Mouse (Mus musculus) G1E (cell line): Measurements from ENCODE around the gene AI661453. TPM values are rescaled to one million over a fixed set of nuclear protein-coding genes. Genes with fewer than 3 reads are reported as not detected.

ENCODE experiments used
- ATAC-seq: 2 replicates; pipeline ENCODE4 v1.8.0; 2016; ENCODE audit warnings: mild to moderate bottlenecking; ENCODE audit not compliant: insufficient number of reproducible peaks, poor library complexity, low FRiP score, severe bottlenecking; ENCODE audit errors: extremely low read depth
- DNase-seq: peaks from one replicate; pipeline ENCODE4 v3.0.0; 2012; ENCODE audit warnings: low spot score
- H3K27me3 ChIP-seq: 2 replicates; pipeline ENCODE4 v1.6.1; 2012; ENCODE audit warnings: mild to moderate bottlenecking, low read length, inconsistent platforms; ENCODE audit not compliant: insufficient read depth
- H3K36me3 ChIP-seq: replicated peaks from 2 replicates; pipeline ENCODE3; 2012; ENCODE audit warnings: mild to moderate bottlenecking, inconsistent platforms
- H3K4me1 ChIP-seq: 2 replicates; pipeline ENCODE4 v1.6.1; 2012; ENCODE audit warnings: low read depth, low read length, inconsistent platforms, mixed read lengths; ENCODE audit not compliant: insufficient read depth
- H3K4me3 ChIP-seq: 2 replicates; pipeline ENCODE4 v1.5.1; 2012; ENCODE audit warnings: low read depth, mild to moderate bottlenecking, inconsistent platforms, low read length, moderate library complexity, mixed read lengths
- H3K9me3 ChIP-seq: replicated peaks from 2 replicates; pipeline ENCODE4 v1.6.1; 2012; ENCODE audit warnings: inconsistent platforms
- CTCF ChIP-seq: IDR thresholded peaks from 2 replicates; pipeline ENCODE4 v1.5.1; 2012; ENCODE audit warnings: low read depth, low read length, inconsistent platforms, mixed read lengths
- GATA1 ChIP-seq: IDR thresholded peaks from 2 replicates; pipeline ENCODE4 v1.6.1; 2012; ENCODE audit warnings: borderline replicate concordance, low read length, inconsistent platforms, mixed read lengths
- GATA2 ChIP-seq: IDR thresholded peaks from 2 replicates; pipeline ENCODE4 v1.6.1; 2012; ENCODE audit warnings: low read depth, low read length, inconsistent platforms, borderline replicate concordance
- POLR2AphosphoS5 ChIP-seq: IDR thresholded peaks from 2 replicates; pipeline ENCODE4 v1.6.1; 2012; ENCODE audit warnings: low read depth, low read length, inconsistent platforms; ENCODE audit not compliant: insufficient replicate concordance
- TAL1 ChIP-seq: conservative IDR thresholded peaks from 2 replicates; pipeline ENCODE4 v1.6.1; 2012; ENCODE audit warnings: low read depth, low read length, inconsistent platforms, mixed read lengths
- polyA plus RNA-seq: library from polyadenylated mRNA; stranded (reverse); fragments of >175 nt; gene quantifications from 2 replicates; pipeline ENCODE4 v1.2.3, GENCODE M21; 2012
- total RNA-seq, 2 experiments: library from RNA; stranded (forward) in 1 of 2; stranded (reverse) in 1 of 2; fragments of 200-1000 nt in 1 of 2; fragments of >200 nt in 1 of 2; fragmentation: Nextera tagmentation in 1 of 2; gene quantifications; 2 replicates each; pipeline ENCODE4 v1.2.3; 2014 to 2017

Gene AI661453
- total and polyA plus RNA-seq, 3 experiments, result under 0.01 to 0.03 TPM; not detected in 1

DNA sequence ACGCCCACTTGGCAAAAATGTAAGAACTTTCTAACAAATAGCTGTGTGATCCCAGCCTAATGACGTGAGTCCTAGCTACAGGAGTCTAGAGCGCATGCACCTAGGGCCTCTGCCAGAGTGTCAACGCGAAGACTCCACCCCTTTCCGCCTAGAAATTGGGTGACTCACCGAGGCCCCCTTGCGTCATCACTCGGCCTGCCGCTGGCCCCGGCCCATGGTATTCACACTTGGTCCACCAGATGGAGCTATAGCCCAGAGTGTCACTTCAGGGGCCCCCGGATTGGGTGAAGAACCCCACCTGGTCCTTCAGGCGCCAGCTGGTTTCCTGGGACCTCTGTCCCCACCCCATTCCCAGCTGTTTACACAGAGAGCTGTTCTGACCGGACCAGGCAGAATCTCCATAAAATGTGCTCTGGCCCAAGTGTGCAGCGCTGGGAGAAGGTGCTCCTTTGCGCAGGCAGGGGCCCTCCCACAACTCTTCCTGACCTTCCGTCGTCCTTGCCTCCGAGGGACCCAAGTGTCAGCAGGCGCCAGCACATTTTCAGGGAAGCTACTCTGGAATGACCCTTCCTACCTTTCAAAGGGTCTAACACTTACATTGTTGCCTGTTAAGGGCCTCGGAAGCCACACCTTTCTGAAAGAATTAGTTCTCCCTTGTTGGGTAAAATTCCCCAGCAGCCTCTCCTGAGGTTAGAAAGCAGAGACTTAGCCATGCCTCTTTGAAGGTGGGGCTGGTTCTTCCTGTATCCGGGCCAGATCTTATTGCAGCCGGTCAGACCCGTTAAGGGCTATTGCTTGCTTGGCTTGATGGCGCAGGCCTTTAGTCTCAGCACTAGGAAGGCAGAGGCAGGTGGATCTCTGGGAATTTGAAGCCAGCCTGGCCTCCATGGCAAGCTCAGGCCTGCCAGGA is 75.0 kb downstream of the AI661453 start:
- Histone ChIP-seq H3K4me1 (peaks cover 88% of the 10 kb centered on the region), H3K27me3 (no peaks in the 10 kb centered on the region), H3K9me3 (no peaks in the 10 kb centered on the region), H3K36me3 (peaks cover 52% of the 10 kb centered on the region), H3K4me3 (peak overlapping the region; percentile 63; the same call in 1 of the 2 replicates)
- ATAC-seq, result peak; percentile 74
- TF ChIP-seq POLR2AphosphoS5, result no peak
- TF ChIP-seq GATA2, result no peak
- no peak for TF ChIP-seq TAL1
- TF ChIP-seq GATA1, result no peak
- TF ChIP-seq CTCF, result peak; percentile 90
- DNase-seq, result peak; percentile 93

DNA sequence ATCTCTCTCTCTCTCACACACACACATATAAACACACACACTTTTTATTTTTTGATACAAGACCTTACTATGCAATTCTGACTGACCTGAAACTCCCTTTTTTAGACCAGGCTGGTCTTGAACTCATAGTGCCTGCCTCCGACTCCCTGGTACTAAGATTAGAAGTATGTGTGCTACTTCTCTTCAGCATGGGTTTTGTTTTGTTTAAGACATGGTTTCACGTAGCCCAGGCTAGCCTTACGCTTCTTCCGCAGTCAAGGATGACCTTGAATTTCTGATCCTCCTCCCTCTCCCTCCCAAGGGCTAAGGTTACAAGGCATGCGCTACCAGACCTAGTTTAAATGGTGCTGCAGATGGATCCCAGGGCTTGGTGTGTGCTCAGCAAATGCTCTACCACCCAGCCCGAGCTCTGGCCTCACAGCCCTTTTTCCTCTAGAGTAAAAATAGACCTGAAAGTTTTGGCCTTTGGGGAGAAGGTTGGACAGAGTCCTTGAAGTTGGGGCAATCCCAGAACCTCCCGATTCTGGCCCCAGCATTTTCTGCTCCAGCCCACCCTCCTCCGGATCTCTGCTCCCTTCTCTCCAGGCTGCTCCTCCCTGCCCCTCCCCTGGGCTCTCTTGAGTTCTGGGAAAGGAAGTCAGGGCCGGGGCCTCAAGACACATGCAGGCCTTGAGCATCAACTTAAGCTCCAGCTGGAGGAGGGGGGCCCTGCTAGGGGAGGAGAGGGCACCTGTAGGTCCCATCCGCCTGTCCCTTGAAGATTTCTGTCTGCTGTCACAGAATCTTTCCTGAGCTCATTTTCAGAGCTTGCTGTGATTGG is 76.8 kb downstream of the AI661453 start:
- Histone ChIP-seq H3K27me3 (no peaks in the 10 kb centered on the region), H3K4me1 (peaks cover 76% of the 10 kb centered on the region), H3K9me3 (no peaks in the 10 kb centered on the region), H3K4me3 (no peak overlapping the region), H3K36me3 (peaks cover 60% of the 10 kb centered on the region)
- ATAC-seq (no peak), DNase-seq (no peak)
- no peak for TF ChIP-seq GATA2
- TF ChIP-seq POLR2AphosphoS5, result no peak
- no peak for TF ChIP-seq GATA1
- TF ChIP-seq TAL1, result no peak
- TF ChIP-seq CTCF, result no peak

DNA sequence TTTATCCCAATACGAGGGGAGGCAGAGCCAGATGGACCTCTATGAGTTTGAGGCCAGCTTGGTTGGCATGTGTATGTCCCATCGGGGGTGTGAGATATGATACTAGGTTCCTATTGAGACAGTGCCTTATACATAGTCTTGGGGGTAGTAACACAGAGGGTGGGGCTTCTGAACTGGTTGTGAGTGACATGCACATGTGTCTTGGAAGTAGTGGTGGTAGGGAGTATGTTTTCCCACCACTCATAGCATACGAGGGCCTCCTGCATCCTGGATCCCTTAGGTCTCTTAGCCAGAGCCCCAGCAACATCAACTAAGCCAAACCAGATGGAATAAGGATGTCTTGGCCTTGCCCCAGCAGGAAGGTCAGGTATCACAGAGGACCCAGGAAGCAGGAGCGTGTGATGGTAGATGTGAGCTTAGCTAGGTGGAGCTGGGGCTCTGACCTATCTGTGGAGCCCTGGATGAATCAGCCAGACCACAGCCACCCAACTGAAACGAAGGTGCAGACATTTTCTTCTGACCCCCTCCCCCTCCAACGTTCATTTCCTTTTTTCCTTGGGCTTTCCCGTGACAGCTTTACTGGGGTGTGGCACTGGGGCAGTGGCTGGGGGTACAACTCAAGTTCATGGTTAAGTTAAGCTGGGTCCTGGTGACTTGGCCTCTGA is 78.9 kb downstream of the AI661453 start:
- no peak for TF ChIP-seq TAL1
- TF ChIP-seq CTCF, result no peak
- TF ChIP-seq POLR2AphosphoS5, result no peak
- no peak for TF ChIP-seq GATA2
- no peak for TF ChIP-seq GATA1
- no peaks in the 10 kb centered on the region for H3K27me3 ChIP-seq
- H3K36me3 ChIP-seq, result peaks cover 63% of the 10 kb centered on the region
- H3K9me3 ChIP-seq, result no peaks in the 10 kb centered on the region
- H3K4me3 ChIP-seq, result peak overlapping the region; percentile 50; the same call in 1 of the 2 replicates
- peaks cover 70% of the 10 kb centered on the region for H3K4me1 ChIP-seq
- DNase-seq (peak; percentile 44), ATAC-seq (peak; percentile 48)

DNA sequence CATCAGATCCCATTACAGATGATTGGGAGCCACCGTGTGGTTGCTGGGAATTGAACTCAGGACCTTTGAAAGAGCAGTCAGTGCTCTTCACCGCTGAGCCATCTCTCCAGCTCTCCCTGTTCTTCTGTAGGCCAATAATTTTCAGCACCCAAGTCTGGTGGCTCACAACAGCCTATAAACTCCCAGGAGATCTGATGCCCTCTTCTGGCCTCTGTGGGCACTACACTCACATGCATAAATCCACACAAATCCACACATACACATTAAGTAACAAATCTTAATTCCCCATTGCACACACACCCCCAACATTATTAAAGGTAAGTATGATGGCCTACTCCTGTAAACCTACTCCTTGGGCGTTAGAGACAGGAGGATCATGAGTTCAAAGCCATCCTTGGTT is 79.8 kb downstream of the AI661453 start:
- Histone ChIP-seq H3K27me3 (no peaks in the 10 kb centered on the region), H3K9me3 (no peaks in the 10 kb centered on the region), H3K4me3 (no peak overlapping the region), H3K4me1 (peaks cover 69% of the 10 kb centered on the region), H3K36me3 (peaks cover 65% of the 10 kb centered on the region)
- no peak for DNase-seq
- no peak for ATAC-seq
- no peak for TF ChIP-seq TAL1
- no peak for TF ChIP-seq GATA2
- TF ChIP-seq CTCF, result no peak
- no peak for TF ChIP-seq POLR2AphosphoS5
- TF ChIP-seq GATA1, result no peak

DNA sequence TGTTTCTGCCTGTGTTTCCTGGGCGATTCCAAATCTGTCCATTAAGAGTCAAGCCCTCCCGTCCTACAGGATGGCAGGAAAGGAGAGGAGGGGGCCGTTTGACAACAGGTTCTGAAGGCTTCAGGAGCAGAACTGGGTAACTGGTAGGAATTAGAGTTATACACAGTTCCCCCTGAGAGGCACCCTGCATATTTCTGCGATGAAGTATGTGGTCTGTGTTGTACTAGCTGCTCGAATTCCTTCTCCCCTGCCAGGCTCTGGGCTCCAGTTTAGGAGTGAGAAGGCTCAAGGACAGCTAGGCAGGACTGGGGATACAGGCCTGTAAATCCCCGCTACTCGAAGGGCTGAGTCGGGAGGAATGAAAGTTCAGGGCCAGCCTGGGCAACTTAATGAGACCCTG is 81.8 kb downstream of the AI661453 start:
- Histone ChIP-seq H3K9me3 (no peaks in the 10 kb centered on the region), H3K36me3 (peaks cover 57% of the 10 kb centered on the region), H3K4me1 (peaks cover 69% of the 10 kb centered on the region), H3K4me3 (no peak overlapping the region), H3K27me3 (no peaks in the 10 kb centered on the region)
- ATAC-seq, result no peak
- TF ChIP-seq GATA2, result no peak
- no peak for TF ChIP-seq TAL1
- TF ChIP-seq POLR2AphosphoS5, result no peak
- no peak for TF ChIP-seq CTCF
- TF ChIP-seq GATA1, result no peak
- DNase-seq, result no peak

Other genes with a start within 250 kb of the AI661453 start
- gene Mrps10, start 67.7 kb upstream of the AI661453 start, total RNA-seq (2014; fragmentation: Nextera tagmentation), result 64.7 and 71.5 TPM in 2 replicates
- 43.0 and 48.0 TPM in 2 replicates for gene Mrps10, start 67.7 kb upstream of the AI661453 start, total RNA-seq (2017)
- 50.0 and 65.5 TPM in 2 replicates for gene Mrps10, start 67.7 kb upstream of the AI661453 start, polyA plus RNA-seq
- not detected in 2 replicates for gene Guca1b, start 51.2 kb upstream of the AI661453 start, total RNA-seq (2014; fragmentation: Nextera tagmentation)
- not detected in 2 replicates for gene Guca1b, start 51.2 kb upstream of the AI661453 start, total RNA-seq (2017)
- gene Guca1b, start 51.2 kb upstream of the AI661453 start, polyA plus RNA-seq, result not detected in 2 replicates
- gene Guca1a, start 36.0 kb upstream of the AI661453 start, total RNA-seq (2014; fragmentation: Nextera tagmentation), result not detected in 2 replicates
- gene Guca1a, start 36.0 kb upstream of the AI661453 start, total RNA-seq (2017), result not detected in 2 replicates
- gene Guca1a, start 36.0 kb upstream of the AI661453 start, polyA plus RNA-seq, result 0.08 and 0.10 TPM in 2 replicates
- gene 1700001C19Rik, start 761 bp downstream of the AI661453 start, total RNA-seq (2014; fragmentation: Nextera tagmentation), result not detected in 2 replicates
- 0.17 TPM in 1 of 2 replicates, not detected in the other for gene 1700001C19Rik, start 761 bp downstream of the AI661453 start, total RNA-seq (2017)
- not detected in 2 replicates for gene 1700001C19Rik, start 761 bp downstream of the AI661453 start, polyA plus RNA-seq
- 29.1 and 31.1 TPM in 2 replicates for gene Taf8, start 65.7 kb downstream of the AI661453 start, total RNA-seq (2014; fragmentation: Nextera tagmentation)
- 39.8 and 47.0 TPM in 2 replicates for gene Taf8, start 65.7 kb downstream of the AI661453 start, total RNA-seq (2017)
- 22.3 and 22.4 TPM in 2 replicates for gene Taf8, start 65.7 kb downstream of the AI661453 start, polyA plus RNA-seq
- 229 and 238 TPM in 2 replicates for gene Ccnd3, start 68.4 kb downstream of the AI661453 start, total RNA-seq (2014; fragmentation: Nextera tagmentation)
- gene Ccnd3, start 68.4 kb downstream of the AI661453 start, total RNA-seq (2017), result 134 and 143 TPM in 2 replicates
- gene Ccnd3, start 68.4 kb downstream of the AI661453 start, polyA plus RNA-seq, result 426 and 439 TPM in 2 replicates
- gene Bysl, start 174.9 kb downstream of the AI661453 start, total RNA-seq (2014; fragmentation: Nextera tagmentation), result 8.1 and 11.8 TPM in 2 replicates
- gene Bysl, start 174.9 kb downstream of the AI661453 start, total RNA-seq (2017), result 11.3 and 11.9 TPM in 2 replicates
- 35.2 and 44.0 TPM in 2 replicates for gene Bysl, start 174.9 kb downstream of the AI661453 start, polyA plus RNA-seq
- 36.4 and 38.8 TPM in 2 replicates for gene Med20, start 175.0 kb downstream of the AI661453 start, total RNA-seq (2014; fragmentation: Nextera tagmentation)
- gene Med20, start 175.0 kb downstream of the AI661453 start, total RNA-seq (2017), result 59.8 and 60.8 TPM in 2 replicates
- gene Med20, start 175.0 kb downstream of the AI661453 start, polyA plus RNA-seq, result 6.0 and 9.9 TPM in 2 replicates
- 2.7 and 9.6 TPM in 2 replicates for gene Gm20517, start 175.0 kb downstream of the AI661453 start, total RNA-seq (2014; fragmentation: Nextera tagmentation)
- gene Gm20517, start 175.0 kb downstream of the AI661453 start, total RNA-seq (2017), result 1.2 and 2.0 TPM in 2 replicates
- 0.05 TPM in 1 of 2 replicates, not detected in the other for gene Gm20517, start 175.0 kb downstream of the AI661453 start, polyA plus RNA-seq
- 16.0 and 41.7 TPM in 2 replicates for gene Usp49, start 194.1 kb downstream of the AI661453 start, total RNA-seq (2014; fragmentation: Nextera tagmentation)
- 5.3 and 6.0 TPM in 2 replicates for gene Usp49, start 194.1 kb downstream of the AI661453 start, total RNA-seq (2017)
- 15.6 and 16.4 TPM in 2 replicates for gene Usp49, start 194.1 kb downstream of the AI661453 start, polyA plus RNA-seq